Mouse (Mus musculus) thymus, postnatal 10 days (tissue): ENCODE data around the gene Nmt2.

Experiments
- DNase-seq, 2 experiments: peaks; one replicate each; pipeline ENCODE4 v3.0.0; 2021; ENCODE audit warnings: low spot score in 2 of 2

Gene Nmt2

DNA sequence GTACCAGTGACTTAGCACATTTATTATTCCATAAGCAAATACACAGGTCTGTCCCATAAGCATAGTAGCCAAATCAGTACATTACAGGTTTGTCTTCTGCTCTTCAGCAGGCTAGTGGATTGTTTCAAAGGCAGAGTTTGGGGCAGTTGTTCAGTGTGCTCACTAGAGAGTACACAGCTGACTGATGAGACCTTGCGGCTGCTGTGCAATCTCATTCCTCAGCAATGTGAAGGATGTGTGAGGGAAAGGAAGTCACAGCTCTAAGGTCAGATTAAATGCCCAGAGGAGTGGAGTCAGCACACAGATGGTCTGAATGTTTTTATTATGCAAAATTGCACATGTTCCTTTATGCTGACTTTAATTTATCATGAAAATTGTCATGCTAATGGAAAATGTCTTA, 42.5 kb downstream of the Nmt2 start:
- DNase-seq, result no peak

DNA sequence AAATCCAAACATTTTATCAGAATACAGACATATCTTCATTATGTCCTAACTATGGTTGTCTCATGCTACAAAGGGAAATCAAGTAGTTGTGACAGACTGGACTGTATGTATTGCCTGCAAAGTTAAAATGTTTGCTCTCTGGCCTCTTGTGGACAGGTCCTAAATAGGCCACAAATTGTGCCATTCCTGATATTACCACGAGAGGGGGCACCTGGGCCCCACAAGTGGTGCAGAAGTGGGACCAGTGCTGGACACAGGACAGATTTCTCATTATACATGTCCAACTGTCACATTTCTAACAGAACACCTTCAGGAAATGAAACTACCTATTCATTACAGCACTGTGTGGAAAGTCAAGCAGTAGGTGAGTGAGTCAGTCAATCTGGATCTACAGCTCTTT, 43.3 kb downstream of the Nmt2 start:
- DNase-seq, result no peak

DNA sequence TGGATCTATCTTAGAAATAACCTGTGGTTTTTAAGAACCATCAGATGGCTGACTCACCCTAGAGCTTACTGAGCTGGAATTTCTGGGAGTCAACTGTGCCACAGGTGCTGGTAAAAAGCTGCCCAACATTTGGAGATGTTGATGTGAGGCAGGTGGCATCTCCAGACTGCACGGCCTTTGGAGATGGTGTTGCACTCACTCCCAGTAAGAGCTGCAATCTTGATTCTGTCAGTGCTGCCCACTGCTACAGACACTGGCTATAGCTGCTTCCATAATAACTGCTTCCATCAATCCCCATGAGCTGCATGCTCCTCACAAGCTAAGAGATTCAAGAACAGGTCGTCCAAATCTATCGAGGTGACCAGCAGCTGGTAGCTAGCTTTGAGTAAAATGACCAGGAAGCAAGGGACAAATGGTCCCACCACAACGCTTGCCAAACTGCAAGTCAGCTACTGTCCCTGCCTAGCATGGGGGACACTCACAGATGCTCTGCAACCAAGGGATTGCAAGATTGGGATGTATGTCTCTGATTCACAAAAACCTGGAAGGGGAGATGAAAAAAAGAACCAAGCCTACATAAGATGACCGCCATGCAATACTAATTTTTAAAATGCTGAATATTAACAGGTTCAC, 47.2 kb downstream of the Nmt2 start:
- DNase-seq, result no peak

GRCm38 (mm10) chr2:3332056-3332455, 48.0 kb downstream of the Nmt2 start:
- no peak for DNase-seq

DNA sequence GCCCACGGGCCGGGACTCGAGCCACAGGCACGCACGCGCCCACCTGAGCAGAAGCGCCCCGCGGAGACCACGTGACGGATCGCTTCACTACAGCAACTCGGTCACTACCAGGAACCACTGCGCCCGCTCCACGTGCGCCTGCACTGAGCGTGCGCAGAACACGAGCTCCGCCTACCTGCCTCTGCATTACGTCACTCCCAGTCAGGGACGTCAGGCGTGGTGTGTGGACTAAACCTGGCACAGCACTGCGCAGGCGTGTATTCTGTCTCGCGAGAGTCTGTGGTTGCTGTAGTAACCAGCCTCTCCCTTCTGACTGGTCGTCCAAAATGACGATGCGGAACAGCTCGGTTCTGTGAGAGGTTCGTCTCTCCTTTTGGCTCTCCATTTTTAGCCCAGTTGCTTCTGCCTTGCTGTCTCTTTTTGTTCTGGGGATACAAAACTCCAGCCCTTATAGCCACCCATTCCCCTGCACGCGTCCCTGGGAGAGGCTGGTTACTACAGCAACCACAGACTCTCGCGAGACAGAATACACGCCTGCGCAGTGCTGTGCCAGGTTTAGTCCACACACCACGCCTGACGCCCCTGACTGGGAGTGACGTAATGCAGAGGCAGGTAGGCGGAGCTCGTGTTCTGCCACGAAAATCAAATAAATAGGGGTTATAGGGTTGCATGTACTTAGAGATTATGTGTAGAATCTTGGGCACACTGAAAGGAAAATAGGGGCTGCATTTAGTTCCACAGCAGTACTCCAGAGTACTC, 48.7 kb downstream of the Nmt2 start, which contains the start of gene Rpp38:
TSS of gene Rpp38 (minus strand) at position 160 of the 759 bp plus-strand sequence.
- DNase-seq, result peak; percentile 94 to 97

DNA sequence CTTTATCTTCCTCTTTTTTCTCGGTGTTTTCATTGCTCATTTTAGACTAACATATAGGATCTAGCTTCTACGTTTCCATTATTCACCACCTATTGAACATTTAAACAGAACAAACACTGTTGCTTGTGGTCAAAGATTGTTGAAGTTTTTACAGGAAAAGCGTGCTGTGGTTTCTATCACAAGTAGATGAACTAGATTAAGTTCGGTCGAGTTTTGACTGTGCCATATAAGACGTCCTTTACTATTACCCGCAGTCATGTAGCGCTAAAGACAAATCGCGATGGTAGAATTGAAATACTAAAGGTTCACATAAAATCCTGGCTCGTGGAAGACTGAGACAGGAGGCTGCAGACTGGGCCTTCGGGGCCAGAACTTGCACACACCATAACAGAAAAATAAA, 49.7 kb downstream of the Nmt2 start:
- no peak for DNase-seq

DNA sequence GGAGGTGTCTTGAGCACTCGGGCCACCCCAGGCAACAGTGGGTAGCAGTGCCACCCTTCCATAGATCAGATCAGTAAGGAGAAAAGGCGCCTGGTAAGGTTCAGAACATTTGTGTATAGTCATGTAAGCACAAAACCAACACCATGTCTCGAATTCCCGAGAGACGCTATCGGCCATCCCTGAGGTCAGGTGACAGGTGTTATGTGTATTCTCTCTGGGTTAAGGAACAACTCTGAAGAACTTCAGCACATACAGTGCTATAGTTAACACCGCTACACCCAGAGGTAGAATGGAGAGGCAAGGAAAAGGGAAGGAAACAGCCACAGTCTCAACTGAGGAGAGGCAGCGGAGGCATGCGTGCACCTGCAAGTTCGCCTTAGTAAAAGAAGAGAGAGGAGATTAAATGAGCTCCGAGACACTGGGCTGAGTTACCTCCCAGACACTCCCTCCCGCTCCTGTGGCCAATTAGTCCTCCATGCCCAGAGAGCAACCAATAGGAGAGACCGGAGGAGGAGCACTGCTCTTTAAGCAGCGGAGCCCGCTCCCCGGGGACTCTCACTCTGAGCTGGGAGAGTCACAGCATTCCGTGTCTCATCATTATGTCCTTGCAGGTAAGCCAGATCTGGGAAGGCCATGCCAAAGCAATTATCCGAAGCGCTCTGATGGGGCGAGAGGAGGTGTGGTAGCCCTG, 51.7 kb downstream of the Nmt2 start, which contains the start of gene Acbd7:
TSS of gene Acbd7 (plus strand) at position 558 of the 691 bp plus-strand sequence.
- peak; percentile 54 to 56 for DNase-seq

DNA sequence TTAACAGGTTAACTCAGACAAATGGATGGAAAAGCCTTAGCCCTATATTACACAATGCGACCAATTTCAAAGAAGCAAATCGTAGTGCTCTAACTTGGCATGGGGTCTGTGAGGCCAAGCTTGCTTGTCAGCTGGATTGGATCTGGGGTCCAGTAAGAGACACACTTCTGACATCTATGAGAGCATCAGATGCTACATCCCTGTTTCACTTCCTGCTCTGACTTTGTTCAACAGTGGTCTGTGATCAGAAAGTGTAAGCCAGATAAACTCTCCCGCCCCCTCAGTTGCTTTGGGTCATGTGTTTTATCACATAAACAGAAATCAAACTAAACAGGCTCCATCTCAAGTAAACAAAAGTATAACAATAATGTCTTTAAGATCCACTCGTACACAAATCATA, 64.4 kb downstream of the Nmt2 start:
- no peak for DNase-seq

- DNase-seq, result peak in 1 of 2 experiments; percentile 28
These were observed 64.9 kb downstream of the Nmt2 start for GRCm38 (mm10) chr2:3348919-3349318.

GRCm38 (mm10) chr2:3353160-3353559, 69.1 kb downstream of the Nmt2 start:
- DNase-seq, result no peak

DNA sequence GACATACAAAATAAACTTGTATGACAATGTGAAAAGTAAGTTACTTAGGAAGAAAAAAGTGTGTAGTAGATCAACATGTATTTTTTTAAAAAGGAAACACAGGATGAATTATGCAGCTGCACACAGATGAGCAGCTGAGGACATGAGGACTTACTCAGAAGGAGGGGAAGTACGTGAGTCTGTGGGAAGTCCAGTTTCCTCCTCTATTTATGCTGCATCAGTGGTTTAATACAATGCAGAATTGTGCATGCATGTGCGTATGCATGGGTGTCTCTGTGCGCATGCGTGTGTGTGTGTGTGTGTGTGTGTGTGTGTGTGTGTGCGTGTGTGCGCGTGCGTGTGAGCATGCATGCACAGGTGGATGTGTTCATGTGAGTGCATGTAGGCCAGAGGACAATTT, 71.8 kb downstream of the Nmt2 start:
- no peak for DNase-seq

- no peak for DNase-seq
These were observed 72.3 kb downstream of the Nmt2 start for GRCm38 (mm10) chr2:3356311-3356710.

DNA sequence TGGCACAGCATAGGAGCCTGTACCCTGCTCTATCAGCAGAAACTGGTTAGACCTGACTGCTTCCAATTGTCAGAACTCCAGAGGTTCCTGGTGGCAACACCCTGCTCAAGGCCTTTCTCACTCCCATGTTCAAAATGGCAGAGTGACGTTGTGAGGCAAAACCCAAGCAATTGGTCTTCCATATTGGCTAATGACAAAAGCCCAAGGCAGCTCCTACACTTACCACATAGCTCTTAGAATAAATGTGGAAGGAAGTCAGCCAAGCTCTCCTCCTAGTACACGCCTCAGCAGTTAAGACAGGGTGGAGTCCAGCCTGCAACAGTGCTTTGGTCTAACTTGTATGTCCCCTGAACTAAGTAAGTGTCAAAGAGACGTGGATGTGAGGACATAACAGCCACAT, 73.9 kb downstream of the Nmt2 start:
- DNase-seq, result no peak

DNA sequence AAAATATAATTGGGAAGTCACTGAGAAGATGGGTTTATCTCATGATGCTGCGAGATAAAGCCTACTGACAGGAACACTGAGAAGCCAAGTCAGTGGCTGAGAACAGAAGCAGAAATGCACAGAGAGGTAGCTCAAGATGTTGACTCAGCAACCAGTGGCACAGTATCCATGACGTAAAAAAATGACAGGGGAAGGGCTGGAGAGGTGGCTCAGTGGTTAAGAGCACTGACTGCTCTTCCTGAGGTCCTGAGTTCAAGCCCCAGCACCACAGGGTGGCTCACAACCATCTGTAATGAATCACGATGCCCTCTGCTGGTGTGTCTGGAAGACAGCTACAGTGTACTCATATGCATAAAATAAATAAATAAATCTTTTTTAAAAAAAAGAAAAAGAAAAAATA, 77.1 kb downstream of the Nmt2 start:
- DNase-seq, result no peak

GRCm38 (mm10) chr2:3365127-3365526, 81.1 kb downstream of the Nmt2 start:
- no peak for DNase-seq
